Mouse (Mus musculus): Measurements from ENCODE around the gene Tmem43.

The Tmem43 gene

DNA sequence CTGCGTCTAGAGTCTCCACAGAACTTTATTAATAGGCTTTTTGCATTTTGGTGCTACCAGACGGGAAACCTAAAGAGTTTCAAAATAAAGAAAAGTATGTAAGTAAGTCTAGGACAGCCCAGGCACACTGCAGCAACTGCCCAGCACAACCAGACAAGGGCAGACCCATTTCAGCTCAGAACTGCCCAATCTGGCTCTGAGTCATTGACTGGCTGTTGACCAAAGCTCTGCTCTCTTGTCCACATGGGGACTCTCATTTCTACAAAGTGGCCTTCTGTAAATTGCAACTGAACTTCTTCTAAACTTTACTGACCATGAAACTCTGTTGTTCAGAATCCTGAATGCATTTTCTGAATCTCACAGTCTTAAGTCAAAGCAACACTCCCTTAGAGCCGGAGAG is 61.7 kb downstream of the Tmem43 start:
- DNase-seq (ENCODE audit: low read depth) = no peak

GRCm38 (mm10) chr6:91536047-91536765 is 62.7 kb downstream of the Tmem43 start:
- no peak for DNase-seq (ENCODE audit: low read depth)

All from 416B (cell line).